Mouse (Mus musculus): Measurements from ENCODE around the gene Snd1. TPM values are rescaled to one million over a fixed set of nuclear protein-coding genes. Genes with fewer than 3 reads are reported as not detected.

Snd1 gene
- polyA plus RNA-seq, 1 experiment from 2014 or later, result 84.5 TPM

- no peak overlapping the region for H3K4me2 ChIP-seq (ENCODE audit: low read length)
- H3K4me3 ChIP-seq (replicated peaks; ENCODE audit: low read depth, low read length), result no peak overlapping the region
- peaks cover 8% of the 10 kb centered on the region; the same call in 1 of the 2 replicates for H3K4me1 ChIP-seq (ENCODE audit: control insufficient read depth, insufficient read depth, low read length)
- DNase-seq (peak; percentile 53), ATAC-seq (ENCODE audit: low FRiP score, low TSS enrichment) (no peak)
- no peaks in the 10 kb centered on the region for H3K36me3 ChIP-seq (ENCODE audit: control insufficient read depth, insufficient read depth, low read length)
- H3K9ac ChIP-seq (replicated peaks; ENCODE audit: low read length), result no peak overlapping the region
- no peaks in the 10 kb centered on the region for H3K9me3 ChIP-seq (ENCODE audit: control insufficient read depth, low read length)
- no peak overlapping the region for H3K27ac ChIP-seq (replicated peaks; ENCODE audit: low read depth, low read length)
- H3K27me3 ChIP-seq (ENCODE audit: control insufficient read depth, insufficient read depth, low read length), result no peaks in the 10 kb centered on the region
- WGBS, result 60% methylated on average over 3 of the region's 3 CpGs
These were observed 189.8 kb downstream of the Snd1 start for GRCm38 (mm10) chr6:28664716-28665115.

DNA sequence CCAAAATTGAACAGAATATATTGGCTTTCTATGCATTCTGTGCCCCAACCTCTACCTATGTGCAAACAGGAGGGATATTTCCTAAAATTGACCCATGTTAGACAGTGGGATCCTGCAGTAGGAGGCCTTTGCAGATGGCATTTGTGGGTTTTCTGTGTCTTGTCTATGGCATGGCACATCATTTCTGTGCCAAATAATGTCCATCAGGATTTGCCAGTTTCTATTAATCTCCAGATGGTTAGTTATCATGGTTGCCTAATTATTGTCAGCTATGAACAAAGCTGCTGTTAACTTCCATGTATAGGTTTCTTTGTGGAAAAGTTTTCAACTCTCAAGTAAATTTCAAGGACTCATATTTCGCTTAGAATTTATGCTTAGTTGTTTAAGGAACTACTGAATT lies 192.6 kb downstream of the Snd1 start:
- Histone ChIP-seq H3K9ac (replicated peaks; ENCODE audit: low read length) (no peak overlapping the region), H3K9me3 (ENCODE audit: control insufficient read depth, low read length) (no peaks in the 10 kb centered on the region), H3K4me2 (ENCODE audit: low read length) (no peak overlapping the region), H3K4me3 (replicated peaks; ENCODE audit: low read depth, low read length) (no peak overlapping the region), H3K36me3 (ENCODE audit: control insufficient read depth, insufficient read depth, low read length) (no peaks in the 10 kb centered on the region), H3K27ac (replicated peaks; ENCODE audit: low read depth, low read length) (no peak overlapping the region), H3K27me3 (ENCODE audit: control insufficient read depth, insufficient read depth, low read length) (no peaks in the 10 kb centered on the region), H3K4me1 (ENCODE audit: control insufficient read depth, insufficient read depth, low read length) (peaks cover 8% of the 10 kb centered on the region; the same call in 1 of the 2 replicates)
- ATAC-seq (ENCODE audit: low FRiP score, low TSS enrichment), result no peak
- WGBS, result 97% methylated on average over 1 of the region's 1 CpGs
- no peak for DNase-seq

DNA sequence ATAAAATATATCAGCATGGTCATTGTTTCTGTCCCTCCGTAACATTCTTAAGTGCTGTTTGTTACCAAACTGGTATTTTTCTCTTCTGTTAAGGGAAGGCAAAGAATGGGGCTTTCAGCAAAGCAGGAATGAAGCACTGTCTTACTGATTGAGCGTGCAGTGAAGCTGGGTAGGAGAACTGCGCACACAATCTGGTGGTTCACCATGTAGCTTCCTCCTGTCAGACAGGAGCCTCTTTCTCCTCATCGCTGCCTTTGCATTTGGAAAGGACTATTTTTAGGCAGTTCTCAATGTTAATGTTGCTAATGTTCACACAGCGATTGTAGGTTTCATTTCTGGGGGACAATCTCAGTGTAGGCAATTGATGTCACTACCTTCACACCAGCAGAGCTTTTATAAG lies 194.3 kb downstream of the Snd1 start:
- Histone ChIP-seq H3K36me3 (ENCODE audit: control insufficient read depth, insufficient read depth, low read length) (no peaks in the 10 kb centered on the region), H3K9me3 (ENCODE audit: control insufficient read depth, low read length) (no peaks in the 10 kb centered on the region), H3K27ac (replicated peaks; ENCODE audit: low read depth, low read length) (no peak overlapping the region), H3K27me3 (ENCODE audit: control insufficient read depth, insufficient read depth, low read length) (no peaks in the 10 kb centered on the region), H3K4me3 (replicated peaks; ENCODE audit: low read depth, low read length) (no peak overlapping the region), H3K4me1 (ENCODE audit: control insufficient read depth, insufficient read depth, low read length) (peaks cover 8% of the 10 kb centered on the region; the same call in 1 of the 2 replicates), H3K9ac (replicated peaks; ENCODE audit: low read length) (no peak overlapping the region), H3K4me2 (ENCODE audit: low read length) (no peak overlapping the region)
- DNase-seq (no peak), ATAC-seq (ENCODE audit: low FRiP score, low TSS enrichment) (no peak)
- WGBS, result 95% methylated on average over 5 of the region's 5 CpGs

- Histone ChIP-seq H3K9ac (replicated peaks; ENCODE audit: low read length) (no peak overlapping the region), H3K4me3 (replicated peaks; ENCODE audit: low read depth, low read length) (no peak overlapping the region), H3K9me3 (ENCODE audit: control insufficient read depth, low read length) (no peaks in the 10 kb centered on the region), H3K27me3 (ENCODE audit: control insufficient read depth, insufficient read depth, low read length) (no peaks in the 10 kb centered on the region), H3K4me1 (ENCODE audit: control insufficient read depth, insufficient read depth, low read length) (no peaks in the 10 kb centered on the region), H3K27ac (replicated peaks; ENCODE audit: low read depth, low read length) (no peak overlapping the region), H3K36me3 (ENCODE audit: control insufficient read depth, insufficient read depth, low read length) (no peaks in the 10 kb centered on the region), H3K4me2 (ENCODE audit: low read length) (no peak overlapping the region)
- 67% methylated on average over 1 of the region's 1 CpGs for WGBS
- ATAC-seq (ENCODE audit: low FRiP score, low TSS enrichment), result no peak
- no peak for DNase-seq
These were observed 197.4 kb downstream of the Snd1 start for GRCm38 (mm10) chr6:28672388-28672787.

DNA sequence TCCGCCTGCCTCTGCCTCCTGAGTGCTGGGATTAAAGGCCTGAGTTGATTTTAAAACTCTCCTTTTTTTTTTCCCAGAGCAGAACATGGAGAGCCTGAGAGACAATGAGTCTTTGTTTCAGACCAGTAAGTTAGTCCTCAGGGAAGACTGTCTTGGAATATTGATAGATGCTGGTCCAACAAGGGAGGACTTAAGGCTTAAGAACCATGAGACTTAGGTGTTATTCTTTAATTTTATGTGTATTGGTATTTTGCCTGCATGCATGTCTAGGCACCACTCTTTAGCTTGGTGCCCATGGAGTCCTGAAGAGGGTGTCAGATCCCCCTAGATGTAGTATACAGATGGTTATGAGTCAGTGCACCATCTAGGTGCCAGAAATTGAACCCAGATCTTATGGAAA lies 199.7 kb downstream of the Snd1 start:
- no peaks in the 10 kb centered on the region for H3K27me3 ChIP-seq (ENCODE audit: control insufficient read depth, insufficient read depth, low read length)
- no peaks in the 10 kb centered on the region for H3K9me3 ChIP-seq (ENCODE audit: control insufficient read depth, low read length)
- no peak overlapping the region for H3K4me2 ChIP-seq (ENCODE audit: low read length)
- no peak for ATAC-seq (ENCODE audit: low FRiP score, low TSS enrichment)
- H3K4me3 ChIP-seq (replicated peaks; ENCODE audit: low read depth, low read length), result no peak overlapping the region
- H3K36me3 ChIP-seq (ENCODE audit: control insufficient read depth, insufficient read depth, low read length), result no peaks in the 10 kb centered on the region
- no peaks in the 10 kb centered on the region for H3K4me1 ChIP-seq (ENCODE audit: control insufficient read depth, insufficient read depth, low read length)
- no peak overlapping the region for H3K27ac ChIP-seq (replicated peaks; ENCODE audit: low read depth, low read length)
- H3K9ac ChIP-seq (replicated peaks; ENCODE audit: low read length), result no peak overlapping the region
- no peak for DNase-seq
- WGBS, result 100% methylated on average over 1 of the region's 1 CpGs

GRCm38 (mm10) chr6:28678896-28679295 lies 204.0 kb downstream of the Snd1 start:
- Histone ChIP-seq H3K4me1 (ENCODE audit: control insufficient read depth, insufficient read depth, low read length) (no peaks in the 10 kb centered on the region), H3K27ac (replicated peaks; ENCODE audit: low read depth, low read length) (no peak overlapping the region), H3K4me3 (replicated peaks; ENCODE audit: low read depth, low read length) (no peak overlapping the region), H3K36me3 (ENCODE audit: control insufficient read depth, insufficient read depth, low read length) (no peaks in the 10 kb centered on the region), H3K9ac (replicated peaks; ENCODE audit: low read length) (no peak overlapping the region), H3K27me3 (ENCODE audit: control insufficient read depth, insufficient read depth, low read length) (no peaks in the 10 kb centered on the region), H3K9me3 (ENCODE audit: control insufficient read depth, low read length) (no peaks in the 10 kb centered on the region), H3K4me2 (ENCODE audit: low read length) (no peak overlapping the region)
- no peak for ATAC-seq (ENCODE audit: low FRiP score, low TSS enrichment)
- no peak for DNase-seq
- 88% methylated on average over 1 of the region's 1 CpGs for WGBS

DNA sequence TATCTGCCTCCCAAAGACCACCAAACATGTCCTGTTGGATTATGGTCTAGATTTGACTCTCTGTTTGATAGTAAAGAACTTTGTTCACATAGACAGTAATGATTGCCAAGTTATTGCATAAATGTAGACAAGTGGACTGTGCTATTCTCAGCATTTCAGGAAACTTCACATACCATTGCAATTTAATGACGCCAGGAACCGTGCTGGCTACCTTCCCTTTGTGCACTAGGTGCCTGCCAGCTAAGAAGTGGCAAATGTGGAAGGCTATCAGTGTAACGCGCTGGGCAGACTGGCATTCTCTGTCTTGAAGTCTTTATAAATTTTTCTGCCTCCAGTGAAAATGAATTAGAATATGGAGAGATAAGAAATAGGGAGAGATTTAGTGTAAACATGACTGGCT lies 205.6 kb downstream of the Snd1 start:
- DNase-seq, result no peak
- H3K4me3 ChIP-seq (replicated peaks; ENCODE audit: low read depth, low read length), result no peak overlapping the region
- H3K9me3 ChIP-seq (ENCODE audit: control insufficient read depth, low read length), result no peaks in the 10 kb centered on the region
- ATAC-seq (ENCODE audit: low FRiP score, low TSS enrichment), result no peak
- H3K9ac ChIP-seq (replicated peaks; ENCODE audit: low read length), result no peak overlapping the region
- H3K27me3 ChIP-seq (ENCODE audit: control insufficient read depth, insufficient read depth, low read length), result no peaks in the 10 kb centered on the region
- no peak overlapping the region for H3K27ac ChIP-seq (replicated peaks; ENCODE audit: low read depth, low read length)
- no peak overlapping the region for H3K4me2 ChIP-seq (ENCODE audit: low read length)
- no peaks in the 10 kb centered on the region for H3K4me1 ChIP-seq (ENCODE audit: control insufficient read depth, insufficient read depth, low read length)
- WGBS, result 91% methylated on average over 4 of the region's 4 CpGs
- no peaks in the 10 kb centered on the region for H3K36me3 ChIP-seq (ENCODE audit: control insufficient read depth, insufficient read depth, low read length)

DNA sequence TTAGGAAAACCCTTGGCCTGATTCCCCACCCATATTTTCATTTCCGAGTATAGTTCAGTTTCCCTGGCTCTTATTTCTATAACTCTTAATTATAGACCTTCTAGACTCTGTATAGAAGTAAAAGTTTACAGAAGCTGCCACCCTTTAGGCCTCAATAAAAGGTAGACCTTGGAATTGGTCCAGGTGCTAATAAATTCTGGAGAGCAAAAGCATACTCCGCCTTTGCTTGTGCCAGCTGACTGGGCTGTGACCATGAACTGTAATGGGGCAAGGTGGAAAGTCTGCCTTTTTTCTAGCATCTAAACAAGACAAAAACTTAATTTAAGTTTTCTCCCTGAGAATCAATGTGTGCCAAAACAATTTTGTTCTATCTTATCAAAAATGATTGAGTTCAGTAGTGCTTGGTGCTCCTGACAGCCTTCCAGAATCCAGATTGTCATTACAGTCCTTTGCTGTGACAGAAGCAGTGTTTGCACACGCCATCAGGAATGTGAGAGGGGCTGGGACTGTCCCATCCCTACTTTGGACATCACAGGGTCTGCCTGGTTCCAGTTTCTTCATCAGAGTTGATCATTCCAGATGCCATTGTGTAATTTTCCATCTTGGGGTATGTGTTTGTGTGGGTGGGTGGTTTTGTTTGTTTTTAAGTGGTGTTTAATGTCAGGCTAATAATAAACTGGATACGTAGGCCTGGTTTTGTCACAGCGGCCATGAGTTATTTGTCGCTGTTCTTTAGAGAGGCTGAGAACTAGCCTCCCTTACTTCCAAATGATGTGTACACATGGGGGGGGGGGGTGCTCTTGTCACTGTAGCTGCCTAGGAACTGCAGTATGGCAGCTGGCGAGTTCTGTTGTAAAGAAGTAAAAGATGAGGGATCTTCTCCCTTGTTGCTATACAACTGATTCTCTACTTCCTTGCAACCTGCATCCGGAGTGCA lies 206.8 kb downstream of the Snd1 start:
- no peaks in the 10 kb centered on the region for H3K9me3 ChIP-seq (ENCODE audit: control insufficient read depth, low read length)
- H3K27me3 ChIP-seq (ENCODE audit: control insufficient read depth, insufficient read depth, low read length), result no peaks in the 10 kb centered on the region
- WGBS, result 88% methylated on average over 8 of the region's 8 CpGs
- DNase-seq (no peak), ATAC-seq (ENCODE audit: low FRiP score, low TSS enrichment) (no peak)
- H3K9ac ChIP-seq (replicated peaks; ENCODE audit: low read length), result no peak overlapping the region
- H3K4me2 ChIP-seq (ENCODE audit: low read length), result no peak overlapping the region
- H3K4me3 ChIP-seq (replicated peaks; ENCODE audit: low read depth, low read length), result no peak overlapping the region
- H3K36me3 ChIP-seq (ENCODE audit: control insufficient read depth, insufficient read depth, low read length), result no peaks in the 10 kb centered on the region
- no peaks in the 10 kb centered on the region for H3K4me1 ChIP-seq (ENCODE audit: control insufficient read depth, insufficient read depth, low read length)
- H3K27ac ChIP-seq (replicated peaks; ENCODE audit: low read depth, low read length), result no peak overlapping the region

DNA sequence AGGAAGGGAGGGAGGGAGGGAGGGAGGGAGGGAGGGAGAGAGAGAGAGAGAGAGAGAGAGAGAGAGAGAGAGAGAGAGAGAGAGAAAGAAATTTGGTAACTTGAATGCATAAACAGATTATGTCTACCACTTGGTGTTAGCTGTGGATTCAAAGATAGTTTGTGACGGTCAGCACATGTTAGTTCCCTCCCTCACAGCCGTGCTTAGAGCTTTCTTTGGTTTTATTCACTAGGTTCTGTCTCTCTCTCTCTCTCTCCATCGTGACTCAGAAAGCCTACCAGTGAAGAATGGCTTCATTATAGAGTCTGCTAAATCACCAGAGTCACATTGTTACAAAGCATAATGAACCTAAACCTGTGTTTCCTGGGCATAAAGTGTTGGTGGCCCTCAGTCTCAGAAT lies 210.1 kb downstream of the Snd1 start:
- no peaks in the 10 kb centered on the region for H3K27me3 ChIP-seq (ENCODE audit: control insufficient read depth, insufficient read depth, low read length)

More for the DNA sequence above, 210.1 kb downstream of the Snd1 start:
- ATAC-seq (ENCODE audit: low FRiP score, low TSS enrichment), result no peak
- Histone ChIP-seq H3K4me1 (ENCODE audit: control insufficient read depth, insufficient read depth, low read length) (no peaks in the 10 kb centered on the region), H3K36me3 (ENCODE audit: control insufficient read depth, insufficient read depth, low read length) (no peaks in the 10 kb centered on the region), H3K4me3 (replicated peaks; ENCODE audit: low read depth, low read length) (no peak overlapping the region), H3K4me2 (ENCODE audit: low read length) (no peak overlapping the region), H3K9ac (replicated peaks; ENCODE audit: low read length) (no peak overlapping the region), H3K9me3 (ENCODE audit: control insufficient read depth, low read length) (no peaks in the 10 kb centered on the region), H3K27ac (replicated peaks; ENCODE audit: low read depth, low read length) (no peak overlapping the region)
- WGBS, result 38% methylated on average over 3 of the region's 3 CpGs
- DNase-seq, result no peak
